Mouse (Mus musculus) intestine, embryonic 15.5 days (tissue): Measurements from ENCODE around the gene Spsb2. TPM values are rescaled to one million over a fixed set of nuclear protein-coding genes. Genes with fewer than 3 reads are reported as not detected.

Experiments used
- ATAC-seq: fragments of 200-750 bp; cut with Nextera tagmentation; 2 replicates; pipeline ENCODE4 v1.8.0; 2017; ENCODE audit warnings: moderate TSS enrichment, moderate library complexity
- H3K27ac ChIP-seq: fragments of 300-500 bp; sonication (generic); 2 replicates; pipeline ENCODE4 v1.5.1; 2015; ENCODE audit warnings: mild to moderate bottlenecking, inconsistent platforms
- H3K27me3 ChIP-seq: fragments of 300-500 bp; sonication (generic); replicated peaks from 2 replicates; pipeline ENCODE4 v1.6.1; 2015; ENCODE audit warnings: inconsistent platforms
- H3K36me3 ChIP-seq: fragments of 300-500 bp; sonication (generic); 2 replicates; pipeline ENCODE4 v1.6.1; 2015; ENCODE audit warnings: inconsistent platforms
- H3K4me1 ChIP-seq: fragments of 300-500 bp; sonication (generic); replicated peaks from 2 replicates; pipeline ENCODE4 v1.6.1; 2015; ENCODE audit warnings: inconsistent platforms
- H3K4me2 ChIP-seq: fragments of 300-500 bp; sonication (generic); replicated peaks from 2 replicates; pipeline ENCODE4 v1.6.1; 2015; ENCODE audit warnings: mild to moderate bottlenecking, inconsistent platforms
- H3K4me3 ChIP-seq: fragments of 300-500 bp; sonication (generic); replicated peaks from 2 replicates; pipeline ENCODE4 v1.5.1; 2015; ENCODE audit warnings: inconsistent platforms
- H3K9ac ChIP-seq: fragments of 300-500 bp; sonication (generic); 2 replicates; pipeline ENCODE4 v1.6.1; 2015; ENCODE audit warnings: inconsistent platforms
- H3K9me3 ChIP-seq: fragments of 300-500 bp; sonication (generic); 2 replicates; pipeline ENCODE4 v1.6.1; 2016; ENCODE audit warnings: inconsistent platforms
- WGBS: fragments of 180-500 bp; shearing (Covaris S2); methylation state at CpG from one replicate; pipeline ENCODE4 v1.1.7; 2015; 5-methylcytosine and 5-hydroxymethylcytosine counted together
- polyA plus RNA-seq: library from polyadenylated mRNA; unstranded; fragments of >200 nt; fragmentation: Nextera tagmentation; extraction: Ambion mirVana; gene quantifications from 2 replicates; pipeline ENCODE4 v1.2.1, GENCODE M21; 2015

Gene Spsb2
- polyA plus RNA-seq, 1 experiment from 2014 or later, result 16.1 TPM

DNA sequence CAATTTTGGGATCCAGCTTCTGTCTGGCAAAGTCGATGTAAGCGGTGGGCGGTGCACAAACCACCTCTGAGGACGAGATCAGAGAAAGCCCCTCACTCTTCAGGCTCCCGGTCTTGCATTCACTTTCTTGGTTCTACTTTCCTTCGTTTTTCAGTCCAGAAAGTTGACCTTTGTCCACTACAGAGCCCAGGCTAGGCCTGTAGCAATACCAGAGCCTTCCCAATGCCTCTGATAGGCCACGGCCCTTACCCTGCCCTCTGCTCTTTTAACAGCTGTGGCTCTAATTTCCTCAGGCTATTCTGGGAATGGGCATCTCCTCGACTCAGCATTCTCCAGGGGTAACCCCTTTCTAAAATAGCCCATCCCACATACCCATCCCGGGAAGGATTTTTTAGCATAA is 4.4 kb downstream of the Spsb2 start:
- H3K27me3 ChIP-seq, result no peaks in the 10 kb centered on the region
- H3K4me1 ChIP-seq, result peaks cover 36% of the 10 kb centered on the region
- peak overlapping the region; percentile 71 for H3K4me3 ChIP-seq
- peak overlapping the region; percentile 79 for H3K4me2 ChIP-seq
- peak overlapping the region; percentile 81 for H3K9ac ChIP-seq
- no peak for ATAC-seq
- H3K9me3 ChIP-seq, result no peaks in the 10 kb centered on the region
- peak overlapping the region; percentile 94 for H3K27ac ChIP-seq
- 9% methylated on average over 9 of the region's 9 CpGs for WGBS
- H3K36me3 ChIP-seq, result peaks cover 26% of the 10 kb centered on the region

DNA sequence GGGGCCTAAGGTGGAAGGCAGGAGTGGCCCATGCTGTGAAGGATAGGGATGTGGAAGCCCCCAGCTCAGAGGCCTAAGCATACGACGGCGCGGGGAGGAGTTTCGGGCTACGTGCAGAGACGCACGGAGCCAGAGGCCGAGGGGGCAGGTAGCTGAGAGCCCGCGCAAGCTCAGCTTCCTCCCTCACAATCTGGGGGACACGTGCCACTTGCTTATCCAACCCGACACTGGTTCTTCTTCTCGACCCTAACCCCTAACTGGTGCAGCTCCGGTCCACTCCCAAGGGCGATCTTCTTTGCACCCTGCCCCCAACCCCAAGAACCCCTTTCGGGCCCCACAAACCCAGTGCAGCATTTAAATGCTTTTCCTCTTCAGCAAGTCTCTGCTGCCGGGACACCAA is 5.0 kb downstream of the Spsb2 start:
- 0% methylated on average over 18 of the region's 18 CpGs for WGBS

DNA sequence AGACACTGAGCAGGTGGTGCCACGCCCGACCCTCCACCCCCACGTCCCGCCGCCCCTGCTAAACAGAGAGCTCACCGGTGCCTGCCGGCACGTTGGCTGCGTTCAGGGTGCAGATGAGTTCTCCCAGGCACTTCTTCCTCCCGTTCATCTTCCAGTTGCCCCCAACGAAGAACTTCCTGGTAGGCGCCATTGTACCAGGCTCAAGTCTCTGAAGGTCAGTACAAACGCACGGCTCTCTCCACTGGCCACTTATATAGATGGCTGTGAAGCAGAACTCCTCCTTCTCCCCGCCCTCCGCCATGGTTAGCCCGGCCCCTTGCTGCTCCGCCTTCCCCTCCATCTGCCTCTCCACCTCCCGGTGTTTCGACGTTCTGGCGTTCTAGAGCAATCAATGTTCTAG is 5.5 kb downstream of the Spsb2 start, which contains the start of gene Tpi1:
Gene Tpi1 (minus strand): TSS at position 364 of the 400 bp plus-strand sequence.
- ATAC-seq, result peak; percentile 89
- peak within 1 kb of the TSS; percentile 71 for H3K4me3 ChIP-seq
- H3K4me1 ChIP-seq, result peaks cover 36% of the 10 kb centered on the region
- peak within 1 kb of the TSS; percentile 81 for H3K9ac ChIP-seq
- peaks cover 37% of the 10 kb centered on the region for H3K36me3 ChIP-seq
- H3K27me3 ChIP-seq, result no peaks in the 10 kb centered on the region
- no peaks in the 10 kb centered on the region for H3K9me3 ChIP-seq
- 0% methylated on average over 22 of the region's 22 CpGs for WGBS
- H3K4me2 ChIP-seq, result peak within 1 kb of the TSS; percentile 79
- H3K27ac ChIP-seq, result peak within 1 kb of the TSS; percentile 94

More for the DNA sequence above, 5.0 kb downstream of the Spsb2 start:
- H3K4me1 ChIP-seq, result peaks cover 36% of the 10 kb centered on the region
- H3K27ac ChIP-seq, result peak overlapping the region; percentile 94
- ATAC-seq, result peak; percentile 60
- no peaks in the 10 kb centered on the region for H3K27me3 ChIP-seq
- peaks cover 33% of the 10 kb centered on the region for H3K36me3 ChIP-seq
- H3K9ac ChIP-seq, result peak overlapping the region; percentile 81
- peak overlapping the region; percentile 79 for H3K4me2 ChIP-seq
- no peaks in the 10 kb centered on the region for H3K9me3 ChIP-seq
- peak overlapping the region; percentile 71 for H3K4me3 ChIP-seq

DNA sequence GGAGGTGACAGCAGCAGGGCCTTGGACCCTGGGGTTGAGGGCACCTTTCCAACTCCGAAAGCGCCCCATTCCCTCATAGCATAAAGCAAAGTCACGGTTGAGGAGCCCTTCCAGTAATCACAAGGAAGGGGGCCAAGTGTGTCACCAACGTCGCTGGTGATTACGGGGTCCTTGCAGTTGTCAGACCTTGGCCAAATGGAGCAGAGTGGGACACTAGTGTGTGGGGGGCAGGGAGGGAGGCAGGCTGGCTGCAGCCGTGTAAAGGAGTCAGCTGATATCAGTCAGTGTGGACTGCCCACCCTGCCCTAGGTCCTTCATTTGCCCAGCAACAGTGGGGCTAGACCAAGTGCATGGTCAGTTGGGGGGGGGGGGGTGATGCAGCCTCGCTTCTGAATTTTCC is 6.0 kb downstream of the Spsb2 start:
- Histone ChIP-seq H3K4me2 (peak overlapping the region; percentile 79), H3K36me3 (peaks cover 42% of the 10 kb centered on the region), H3K27me3 (no peaks in the 10 kb centered on the region), H3K9me3 (no peaks in the 10 kb centered on the region), H3K27ac (peak overlapping the region; percentile 36), H3K4me1 (peaks cover 36% of the 10 kb centered on the region), H3K4me3 (peak overlapping the region; percentile 71), H3K9ac (peak overlapping the region; percentile 31; the same call in 1 of the 2 replicates)
- WGBS, result 39% methylated on average over 8 of the region's 8 CpGs
- ATAC-seq, result peak; percentile 36

DNA sequence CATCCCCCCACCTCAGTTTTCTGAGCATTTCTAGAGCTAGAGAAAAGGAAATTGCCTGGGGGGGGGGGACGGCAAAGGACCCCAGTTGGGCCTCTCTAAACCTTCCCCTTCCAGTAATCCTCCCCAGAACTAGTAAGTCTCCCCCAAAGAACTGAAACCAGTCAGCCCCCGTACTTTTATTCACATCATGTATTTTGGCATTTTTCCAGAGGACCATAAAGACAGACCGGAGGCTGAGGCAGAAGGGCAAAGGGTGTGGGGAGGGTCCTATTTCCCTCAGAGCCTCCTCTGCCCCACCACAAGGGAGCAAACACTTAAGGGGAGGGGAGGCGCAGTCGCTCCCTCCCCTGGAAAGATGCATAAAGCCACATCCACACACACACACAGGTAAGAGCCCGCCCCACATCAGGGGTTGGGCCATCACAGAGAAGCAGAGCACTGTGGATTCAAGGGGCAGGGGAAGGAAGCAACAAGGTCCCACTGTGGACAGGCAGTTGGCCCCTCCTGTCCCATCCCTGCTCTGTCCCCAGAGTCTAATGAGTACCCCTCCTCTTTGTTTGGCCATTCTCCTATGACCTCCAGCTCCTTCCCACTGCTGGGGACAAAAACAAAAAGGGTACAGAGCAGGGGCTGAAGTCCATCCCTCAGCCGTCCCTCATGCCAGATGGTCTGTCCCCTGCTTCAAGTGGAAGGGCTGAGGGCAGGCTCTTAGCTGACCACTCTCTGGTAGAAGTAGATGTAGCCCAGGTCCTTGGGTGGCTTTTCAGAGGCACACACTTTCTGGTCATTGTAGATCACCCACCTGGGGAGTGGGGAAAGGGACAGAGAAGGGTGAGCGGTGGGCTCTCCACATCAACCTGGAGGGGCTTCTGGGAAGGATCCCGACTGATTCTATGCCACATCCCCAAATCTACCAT is 6.7 kb downstream of the Spsb2 start:
- ATAC-seq, result peak; percentile 2; the same call in 1 of the 2 replicates
- H3K4me1 ChIP-seq, result peaks cover 29% of the 10 kb centered on the region
- no peak overlapping the region for H3K9ac ChIP-seq
- peaks cover 45% of the 10 kb centered on the region for H3K36me3 ChIP-seq
- WGBS, result 56% methylated on average over 9 of the region's 9 CpGs
- H3K9me3 ChIP-seq, result no peaks in the 10 kb centered on the region
- H3K4me3 ChIP-seq, result no peak overlapping the region
- H3K4me2 ChIP-seq, result peak overlapping the region; percentile 79
- no peak overlapping the region for H3K27ac ChIP-seq
- H3K27me3 ChIP-seq, result no peaks in the 10 kb centered on the region

DNA sequence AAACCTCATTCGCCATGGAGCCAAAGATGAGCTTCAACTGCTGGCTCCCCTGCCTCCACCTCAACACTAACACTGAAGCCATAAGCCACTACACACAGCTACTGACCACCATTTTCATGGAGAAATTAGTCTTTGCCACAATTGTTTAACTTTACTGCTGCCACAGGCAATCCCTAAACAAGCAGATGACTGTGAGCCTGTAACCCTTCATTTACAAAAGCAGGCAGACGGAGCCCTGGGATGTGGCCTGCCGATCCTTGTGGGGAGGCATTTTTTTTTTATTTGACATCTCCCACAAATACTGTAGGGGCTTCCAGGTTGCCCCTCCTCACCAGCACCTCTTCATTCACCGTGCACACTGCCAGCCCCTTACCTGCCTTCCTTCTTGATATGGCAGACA is 8.2 kb downstream of the Spsb2 start:
- no peaks in the 10 kb centered on the region for H3K9me3 ChIP-seq
- H3K4me3 ChIP-seq, result no peak overlapping the region
- no peak overlapping the region for H3K27ac ChIP-seq
- peaks cover 25% of the 10 kb centered on the region for H3K4me1 ChIP-seq
- ATAC-seq, result no peak
- no peak overlapping the region for H3K9ac ChIP-seq
- no peaks in the 10 kb centered on the region for H3K27me3 ChIP-seq
- no peak overlapping the region for H3K4me2 ChIP-seq
- H3K36me3 ChIP-seq, result peaks cover 50% of the 10 kb centered on the region
- WGBS, result 79% methylated on average over 4 of the region's 4 CpGs

DNA sequence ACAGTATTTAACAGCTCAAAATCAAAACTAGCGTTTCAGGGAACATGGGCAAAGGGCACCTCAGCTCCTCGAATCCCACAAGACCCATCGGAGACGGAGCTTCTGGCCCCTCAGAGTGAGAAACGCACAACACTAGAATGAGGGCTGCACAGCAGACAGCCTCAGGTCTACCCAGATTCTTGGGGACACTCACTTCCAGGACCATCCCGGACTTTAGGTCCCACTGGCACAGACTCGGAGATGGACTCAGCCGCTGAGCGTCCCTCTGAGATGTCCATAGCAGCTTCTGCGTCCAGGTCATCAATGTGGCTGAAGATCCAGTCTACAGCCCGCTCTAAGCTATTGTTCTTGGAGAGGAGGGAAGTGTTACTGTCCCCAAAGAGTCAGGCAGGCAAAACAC is 8.7 kb downstream of the Spsb2 start:
- no peak overlapping the region for H3K27ac ChIP-seq
- no peak overlapping the region for H3K4me3 ChIP-seq
- ATAC-seq, result no peak
- no peaks in the 10 kb centered on the region for H3K9me3 ChIP-seq
- H3K9ac ChIP-seq, result no peak overlapping the region
- no peak overlapping the region for H3K4me2 ChIP-seq
- peaks cover 50% of the 10 kb centered on the region for H3K36me3 ChIP-seq
- no peaks in the 10 kb centered on the region for H3K27me3 ChIP-seq
- peaks cover 20% of the 10 kb centered on the region for H3K4me1 ChIP-seq
- WGBS, result 92% methylated on average over 11 of the region's 11 CpGs

DNA sequence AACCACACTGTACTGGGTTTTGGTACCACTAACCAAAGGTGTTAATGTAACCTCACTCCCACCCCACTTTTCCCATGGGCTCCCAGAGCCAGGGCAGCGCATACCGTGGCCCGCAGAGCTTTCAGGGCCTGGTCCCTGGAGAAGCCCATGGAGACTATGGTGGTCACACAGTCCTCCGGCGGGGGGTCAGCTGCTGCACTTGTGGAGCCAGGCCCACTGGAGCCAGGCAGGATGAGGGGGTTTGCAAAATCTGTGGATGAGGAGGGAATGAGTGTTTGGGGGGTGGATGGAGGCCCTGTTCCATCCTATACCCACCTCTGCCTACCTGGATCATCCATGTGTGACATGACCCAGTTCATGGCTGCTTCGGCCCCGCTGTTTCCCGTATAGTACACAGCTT is 9.1 kb downstream of the Spsb2 start:
- Histone ChIP-seq H3K4me1 (peaks cover 15% of the 10 kb centered on the region), H3K27ac (no peak overlapping the region), H3K27me3 (no peaks in the 10 kb centered on the region), H3K36me3 (peaks cover 53% of the 10 kb centered on the region), H3K9me3 (no peaks in the 10 kb centered on the region), H3K4me3 (no peak overlapping the region), H3K4me2 (no peak overlapping the region), H3K9ac (no peak overlapping the region)
- ATAC-seq, result no peak
- 97% methylated on average over 8 of the region's 8 CpGs for WGBS

DNA sequence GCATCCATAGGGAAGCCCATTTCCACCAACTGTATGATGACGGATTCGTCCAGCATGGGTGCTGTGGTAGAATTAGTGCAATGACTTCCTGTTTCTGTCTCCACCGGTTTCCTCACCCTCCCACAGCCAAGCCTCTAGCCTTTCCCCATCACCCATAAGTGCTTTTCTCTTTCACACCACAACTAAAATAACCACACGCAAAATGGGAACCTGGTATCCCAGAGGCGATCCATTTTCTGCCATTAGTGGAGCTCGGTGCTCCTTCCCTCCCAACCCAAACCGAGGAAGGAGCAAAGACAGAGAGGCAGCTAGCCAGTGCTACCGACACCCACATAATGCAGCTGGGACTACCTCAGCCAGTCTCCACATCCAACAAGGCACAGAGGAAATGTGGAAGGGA is 9.5 kb downstream of the Spsb2 start:
- ATAC-seq, result no peak
- Histone ChIP-seq H3K4me2 (no peak overlapping the region), H3K27me3 (no peaks in the 10 kb centered on the region), H3K36me3 (peaks cover 57% of the 10 kb centered on the region), H3K4me3 (no peak overlapping the region), H3K9ac (no peak overlapping the region), H3K27ac (no peak overlapping the region), H3K4me1 (peaks cover 13% of the 10 kb centered on the region), H3K9me3 (no peaks in the 10 kb centered on the region)
- 88% methylated on average over 8 of the region's 8 CpGs for WGBS

DNA sequence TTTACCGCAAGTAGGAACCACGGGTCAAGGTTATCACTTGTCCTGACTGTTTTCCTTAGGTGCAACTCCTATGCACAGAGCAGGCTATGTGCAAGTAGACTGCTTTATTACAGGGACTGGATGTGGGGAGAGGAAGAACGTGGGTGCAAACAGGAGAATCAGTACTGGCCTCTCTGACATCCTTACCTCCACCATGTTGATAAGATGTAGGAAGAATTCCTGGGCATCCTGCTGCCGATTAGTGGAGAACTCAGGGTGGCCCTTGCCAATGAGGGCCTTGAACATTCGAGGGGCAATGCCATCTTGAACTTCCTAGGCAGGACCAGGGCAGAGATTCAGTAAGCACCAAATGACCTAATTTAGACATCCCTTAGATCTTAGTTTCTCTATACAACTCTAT is 12.4 kb downstream of the Spsb2 start:
- H3K9ac ChIP-seq, result no peak overlapping the region
- H3K36me3 ChIP-seq, result peaks cover 77% of the 10 kb centered on the region

DNA sequence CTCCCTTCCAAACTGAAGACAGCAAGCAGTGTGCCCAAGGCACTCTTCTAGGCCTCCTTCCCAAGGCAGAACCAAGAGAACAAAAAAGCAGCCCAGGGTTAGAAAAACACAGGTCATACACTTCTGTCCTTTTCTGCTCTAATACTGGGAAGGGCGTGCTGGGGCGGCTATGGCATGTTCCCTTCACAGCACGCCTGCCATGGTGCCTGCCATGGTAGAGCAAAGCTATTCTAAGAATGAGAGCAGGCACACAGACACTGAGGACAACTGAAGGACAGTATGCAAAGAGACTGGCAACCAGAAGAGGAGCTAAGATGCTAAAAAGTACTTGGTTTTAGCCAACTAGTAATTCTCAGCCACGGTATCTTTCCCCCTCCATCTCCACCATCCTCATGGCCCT is 13.6 kb downstream of the Spsb2 start:
- H3K36me3 ChIP-seq, result peaks cover 76% of the 10 kb centered on the region

More for the DNA sequence above, 12.4 kb downstream of the Spsb2 start:
- H3K4me2 ChIP-seq, result no peak overlapping the region
- H3K4me1 ChIP-seq, result no peaks in the 10 kb centered on the region
- no peaks in the 10 kb centered on the region for H3K9me3 ChIP-seq
- H3K27me3 ChIP-seq, result no peaks in the 10 kb centered on the region
- no peak overlapping the region for H3K27ac ChIP-seq
- no peak overlapping the region for H3K4me3 ChIP-seq
- WGBS, result 94% methylated on average over 5 of the region's 5 CpGs
- no peak for ATAC-seq

DNA sequence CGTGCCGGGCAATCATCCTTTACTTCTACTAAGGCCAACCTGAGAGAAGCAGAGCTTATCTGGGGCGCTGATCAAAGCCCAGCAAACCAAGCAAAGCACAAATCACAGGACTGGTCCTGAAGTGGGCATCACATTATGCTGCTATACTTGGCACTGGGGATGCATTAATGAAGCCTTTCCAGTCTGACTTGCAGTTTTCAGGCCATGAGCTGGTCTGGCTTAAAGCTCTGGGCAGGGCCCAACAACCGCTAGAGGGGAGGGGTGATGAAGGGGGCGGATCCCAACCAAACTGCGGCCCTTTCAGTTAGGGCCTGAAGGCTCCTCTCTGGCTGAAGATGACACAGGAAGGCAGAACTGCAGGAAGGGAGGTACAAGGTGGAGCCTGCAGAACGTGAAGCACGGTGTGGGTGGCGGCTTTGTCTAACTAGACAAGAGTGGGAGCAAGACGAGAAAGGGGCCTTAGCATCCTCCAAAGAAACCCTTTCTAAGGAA is 19.7 kb downstream of the Spsb2 start:
- Histone ChIP-seq H3K9me3 (no peaks in the 10 kb centered on the region), H3K4me1 (peaks cover 16% of the 10 kb centered on the region), H3K27me3 (no peaks in the 10 kb centered on the region), H3K4me3 (peak overlapping the region; percentile 54), H3K9ac (peak overlapping the region; percentile 54), H3K36me3 (peaks cover 33% of the 10 kb centered on the region), H3K27ac (peak overlapping the region; percentile 13; the same call in 1 of the 2 replicates), H3K4me2 (peak overlapping the region; percentile 76)
- no peak for ATAC-seq
- WGBS, result 23% methylated on average over 10 of the region's 10 CpGs

More for the DNA sequence above, 13.6 kb downstream of the Spsb2 start:
- no peak overlapping the region for H3K4me2 ChIP-seq
- no peak overlapping the region for H3K4me3 ChIP-seq
- no peaks in the 10 kb centered on the region for H3K4me1 ChIP-seq
- no peak overlapping the region for H3K27ac ChIP-seq
- 93% methylated on average over 4 of the region's 4 CpGs for WGBS
- H3K9me3 ChIP-seq, result no peaks in the 10 kb centered on the region
- H3K27me3 ChIP-seq, result no peaks in the 10 kb centered on the region
- ATAC-seq, result no peak
- H3K9ac ChIP-seq, result no peak overlapping the region
